Mouse (Mus musculus) liver, adult (tissue): ENCODE data around the gene Tmem156.

Experiments used
- GATA4 ChIP-seq: IDR thresholded peaks from 2 replicates; pipeline ENCODE4 v1.6.1; 2014; ENCODE audit warnings: mild to moderate bottlenecking, low read length; ENCODE audit not compliant: insufficient replicate concordance

Gene Tmem156

DNA sequence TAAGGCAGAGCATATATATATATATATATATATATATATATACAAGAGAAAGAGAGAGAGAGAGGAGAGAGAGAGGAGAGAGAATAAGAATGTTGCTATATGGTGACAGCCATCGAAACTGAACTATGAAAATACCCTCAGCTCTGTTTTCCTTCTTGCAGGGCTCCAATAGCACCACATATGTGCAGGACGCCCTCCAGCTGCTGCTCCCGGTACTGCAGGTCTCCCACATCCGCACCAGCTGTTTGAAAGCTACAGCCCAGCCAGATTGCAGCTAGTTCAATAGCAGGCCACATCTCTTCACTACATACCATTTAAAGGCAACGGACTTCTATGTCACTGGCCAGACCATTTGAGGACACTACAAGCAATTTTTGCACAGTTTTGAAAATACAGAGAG is 51.5 kb downstream of the Tmem156 start:
- TF ChIP-seq GATA4: no peak

DNA sequence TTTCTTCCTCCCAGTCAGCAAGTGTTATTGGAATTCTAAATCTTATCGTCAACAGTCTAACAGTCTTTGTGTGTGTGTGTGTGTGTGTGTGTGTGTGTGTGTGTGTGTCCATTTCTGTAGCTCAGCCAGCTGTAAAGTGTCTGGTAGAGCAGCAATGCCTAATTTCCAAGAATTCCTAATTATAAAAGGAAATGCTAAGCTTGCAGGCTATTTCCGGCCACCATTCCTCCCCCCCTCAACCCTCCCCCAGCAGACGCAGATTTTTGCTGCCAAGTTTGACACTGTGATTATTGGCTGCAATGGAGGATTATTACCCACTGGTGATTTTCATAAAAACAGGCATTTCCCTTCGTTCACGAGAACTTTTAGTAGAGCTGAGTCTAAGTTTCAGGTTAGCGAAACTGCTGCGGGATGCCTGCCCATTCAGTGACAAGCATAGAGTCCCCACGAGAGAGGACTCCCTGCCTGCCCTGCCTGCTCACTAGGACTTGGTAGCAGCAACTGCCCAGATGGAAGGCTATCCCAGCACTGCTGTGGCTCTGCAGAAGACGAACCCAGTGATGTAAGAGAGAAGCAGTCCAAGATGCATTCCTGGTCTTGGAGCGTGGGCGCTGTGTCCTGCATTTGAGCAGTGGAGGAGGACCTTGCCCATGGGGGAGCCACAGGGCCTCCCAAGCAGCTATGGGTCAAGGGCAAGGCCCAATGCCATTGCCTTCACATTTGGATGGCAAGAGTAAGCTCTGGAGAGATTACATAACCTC is 52.9 kb downstream of the Tmem156 start:
- peak; percentile 62; the same call in 1 of the 2 replicates for TF ChIP-seq GATA4

DNA sequence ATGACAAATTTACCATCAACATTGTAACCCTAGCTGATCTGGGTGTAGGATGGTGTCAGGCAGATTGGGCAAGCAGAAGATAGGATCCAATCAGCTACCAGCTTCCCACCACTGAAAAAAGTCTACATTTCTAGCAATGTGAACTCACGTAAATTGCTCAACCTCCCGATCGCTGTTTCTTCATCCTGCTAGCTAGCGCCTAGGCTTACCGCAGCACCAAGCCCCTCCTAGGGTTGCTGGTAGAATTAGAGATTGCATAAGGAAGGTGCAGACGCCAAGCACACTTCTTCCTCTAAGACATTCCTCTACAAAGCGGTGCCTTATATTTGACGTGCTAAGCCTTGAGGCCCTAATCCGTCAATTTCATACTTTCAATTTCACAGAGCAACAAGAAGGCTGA is 53.6 kb downstream of the Tmem156 start:
- no peak for TF ChIP-seq GATA4

DNA sequence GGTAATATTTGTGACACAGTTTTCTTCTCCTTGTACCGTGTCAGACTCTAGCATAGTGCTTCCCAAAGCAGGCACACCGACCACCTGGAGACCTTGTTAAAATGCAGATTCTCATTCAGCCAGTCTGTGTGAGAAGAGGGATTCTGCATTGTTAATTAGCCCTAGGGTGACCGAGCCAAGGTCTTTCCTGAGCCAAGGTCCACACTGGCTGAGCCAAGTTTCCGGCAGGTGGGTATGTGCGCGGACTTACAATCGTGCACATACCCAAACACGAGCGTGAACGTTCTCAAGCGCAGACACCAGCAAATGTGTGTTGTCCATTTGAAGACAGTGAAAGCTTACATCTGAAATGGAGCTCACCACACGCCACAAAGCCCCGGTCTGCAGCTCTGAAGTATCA is 55.3 kb downstream of the Tmem156 start:
- TF ChIP-seq GATA4: no peak

DNA sequence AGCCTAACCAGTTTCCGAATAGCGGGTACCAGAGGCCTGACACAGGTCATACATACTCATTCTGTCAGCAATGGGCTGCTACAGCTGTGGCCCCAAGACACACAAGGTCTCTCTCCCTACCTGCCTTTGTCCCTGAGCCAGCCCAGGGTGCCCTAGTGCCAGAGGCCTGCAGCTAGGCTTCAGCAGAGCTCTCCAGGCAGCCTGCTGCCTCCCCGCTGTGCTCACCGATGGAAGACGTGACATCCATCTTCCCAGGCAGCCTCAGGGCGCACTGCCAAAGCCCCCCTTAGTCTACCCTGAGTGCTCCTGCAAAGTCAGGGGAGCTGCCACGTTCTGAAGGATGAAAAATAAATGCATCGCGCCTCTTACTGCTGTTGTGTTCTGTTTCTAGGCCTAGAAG is 63.9 kb downstream of the Tmem156 start:
- TF ChIP-seq GATA4: no peak

DNA sequence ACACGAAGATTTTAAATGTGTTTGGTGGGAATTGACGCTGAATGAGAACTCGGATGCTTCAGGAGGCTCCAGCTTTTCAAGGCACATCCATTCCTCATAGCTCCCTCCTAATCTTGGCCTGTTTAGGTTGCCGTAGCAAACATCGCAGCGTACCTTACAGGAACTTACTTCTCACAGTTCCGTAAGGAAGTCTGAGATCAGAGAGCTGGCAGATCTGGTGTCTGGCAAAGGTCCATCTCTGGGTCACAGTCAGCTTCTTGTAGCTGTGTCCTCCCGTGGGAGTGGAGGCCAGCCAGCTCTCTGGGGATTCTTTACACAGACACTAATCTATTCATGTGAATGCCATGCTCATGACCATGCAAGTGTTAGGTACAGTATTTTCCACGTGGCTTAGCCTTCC is 65.2 kb downstream of the Tmem156 start:
- no peak for TF ChIP-seq GATA4

DNA sequence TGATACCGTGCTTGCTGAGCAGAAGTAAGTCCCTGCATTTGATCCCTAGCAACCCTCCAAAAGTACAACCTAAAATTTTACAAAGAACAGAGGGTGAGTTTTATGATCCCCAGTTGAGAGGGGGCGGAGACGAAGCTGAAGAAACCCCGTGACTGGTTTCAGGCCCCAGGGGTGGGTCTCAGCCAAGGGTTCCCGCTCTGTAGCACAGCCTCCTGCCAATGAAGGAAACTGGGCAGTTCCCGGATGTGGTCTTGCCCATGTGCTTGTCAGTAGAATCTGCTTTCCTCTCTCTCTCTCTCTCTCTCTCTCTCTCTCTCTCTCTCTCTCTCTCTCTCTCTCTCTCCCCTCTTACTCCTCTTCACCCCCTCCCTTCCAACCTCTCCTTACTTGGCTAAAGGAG is 66.0 kb downstream of the Tmem156 start:
- no peak for TF ChIP-seq GATA4

DNA sequence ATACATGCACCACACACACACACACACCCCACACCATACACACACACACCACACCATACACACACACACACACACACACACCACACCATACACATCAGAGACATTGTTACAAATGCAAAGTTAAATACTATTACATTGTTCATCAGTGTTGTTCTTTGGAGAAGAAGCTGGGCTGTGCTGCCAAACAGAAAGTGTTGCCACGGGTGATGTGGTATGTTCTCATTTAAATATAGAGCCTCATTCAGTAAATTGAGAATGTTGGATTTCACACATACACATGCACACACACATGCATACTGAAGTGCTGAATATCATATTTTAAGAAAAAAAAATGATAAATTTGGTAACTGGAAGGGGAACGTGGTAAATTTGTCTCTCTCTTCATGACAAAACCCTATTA is 67.3 kb downstream of the Tmem156 start:
- TF ChIP-seq GATA4: no peak

DNA sequence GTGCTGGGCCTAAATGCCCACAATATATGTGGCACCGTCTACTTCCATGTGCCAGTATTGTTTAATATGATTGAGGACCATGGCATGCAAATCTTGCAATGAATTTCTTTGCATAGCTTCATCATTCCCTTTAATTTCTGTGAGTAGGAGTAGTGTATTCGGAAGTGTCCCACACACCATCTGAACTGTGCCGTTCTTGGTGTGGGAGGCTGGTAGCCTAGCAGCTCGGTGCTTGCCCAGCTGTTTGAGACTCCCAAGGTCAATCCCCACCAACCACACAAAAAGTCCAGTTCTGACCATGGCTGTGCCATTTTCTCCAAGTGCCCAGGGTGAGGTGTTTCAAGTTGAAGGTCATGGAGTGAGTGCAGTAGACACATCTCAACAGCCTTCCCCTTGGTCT is 69.9 kb downstream of the Tmem156 start:
- no peak for TF ChIP-seq GATA4

DNA sequence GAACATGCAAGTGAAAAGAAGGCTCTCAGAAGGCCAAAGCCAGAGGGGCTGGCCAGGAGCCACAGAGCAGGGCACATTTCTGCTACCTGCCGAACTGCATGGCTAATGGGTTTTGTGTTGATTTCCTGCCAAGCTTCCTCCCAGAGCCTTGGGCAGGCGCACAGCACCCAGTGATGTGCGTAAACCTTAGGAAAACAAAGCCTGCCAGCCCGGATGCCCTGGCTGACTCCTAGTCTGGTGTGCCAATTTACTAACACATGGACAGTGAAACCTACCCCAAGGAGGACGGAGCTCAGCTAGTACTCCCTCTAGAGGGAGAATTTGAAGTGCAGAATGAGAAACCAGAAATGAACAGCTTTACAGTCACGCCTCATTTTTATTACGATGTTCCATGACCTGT is 72.1 kb downstream of the Tmem156 start:
- TF ChIP-seq GATA4: no peak

DNA sequence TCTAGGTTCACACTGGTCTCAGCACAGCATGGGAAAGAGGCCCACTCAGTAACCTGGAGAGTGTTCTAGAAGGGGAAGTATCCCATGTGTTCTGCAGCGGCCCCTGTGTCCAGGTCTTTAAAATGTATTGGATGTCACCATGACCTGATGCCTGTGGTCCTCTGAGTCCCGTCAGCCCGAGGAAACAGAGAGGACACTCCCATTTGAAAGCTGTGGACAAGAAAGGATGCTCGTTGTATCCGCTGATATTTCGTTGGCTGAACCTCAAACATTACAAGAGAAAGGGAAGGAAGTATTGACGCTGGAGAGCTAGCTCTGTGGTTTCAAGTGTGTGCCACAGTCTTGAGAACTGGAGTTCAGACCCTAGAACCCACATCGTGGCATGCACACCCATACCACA is 72.8 kb downstream of the Tmem156 start:
- no peak for TF ChIP-seq GATA4

DNA sequence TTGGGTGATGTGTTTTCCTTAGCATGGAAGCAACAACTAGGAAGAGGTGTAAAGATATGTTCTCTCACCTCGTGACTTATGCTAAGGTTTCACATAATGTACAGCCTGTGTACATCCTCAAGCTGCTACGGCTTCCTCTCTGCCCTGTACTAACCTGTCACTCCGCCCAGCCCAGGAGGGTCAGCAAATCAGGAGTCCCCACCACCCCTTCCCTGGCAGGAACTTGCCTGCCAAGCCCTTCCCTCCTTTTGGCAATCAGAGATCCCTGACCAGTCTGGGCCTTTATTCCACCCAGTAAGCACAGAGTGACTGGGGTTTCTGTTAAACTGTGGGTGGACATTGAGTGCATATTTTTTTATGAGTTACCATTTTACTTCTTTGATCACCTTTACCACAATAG is 76.4 kb downstream of the Tmem156 start:
- TF ChIP-seq GATA4: no peak

DNA sequence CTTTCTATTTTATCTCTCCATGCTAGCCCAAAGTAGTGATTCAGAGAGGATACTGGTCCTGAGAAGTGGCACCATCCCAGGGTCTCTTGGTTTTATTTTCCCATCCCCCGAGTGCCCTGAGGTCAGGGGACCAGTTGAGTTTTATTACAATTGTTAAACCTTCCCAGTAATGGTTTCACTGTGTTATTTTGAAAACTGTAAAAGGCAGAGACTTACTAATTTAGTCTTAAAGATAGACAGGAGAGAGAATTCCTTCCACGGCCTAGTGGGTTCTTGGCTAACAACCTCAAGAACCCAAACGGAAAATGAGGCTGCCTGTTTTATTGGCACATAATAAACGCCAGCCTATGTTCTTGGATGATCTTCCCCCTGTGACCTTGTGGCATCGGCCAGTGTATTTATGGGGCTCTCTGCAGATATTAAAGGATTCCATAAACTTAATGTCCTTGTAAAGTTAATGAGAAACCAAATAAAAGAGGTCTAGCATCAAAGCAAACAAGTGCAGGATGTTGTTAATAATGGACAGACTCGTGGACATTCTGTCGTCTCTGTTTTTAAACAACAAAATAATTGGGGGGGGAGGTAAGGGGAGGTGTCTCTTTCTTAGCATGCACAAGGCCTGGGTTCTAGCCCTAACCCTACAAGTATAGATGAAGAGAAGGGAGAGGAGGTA is 79.9 kb downstream of the Tmem156 start:
- no peak for TF ChIP-seq GATA4

DNA sequence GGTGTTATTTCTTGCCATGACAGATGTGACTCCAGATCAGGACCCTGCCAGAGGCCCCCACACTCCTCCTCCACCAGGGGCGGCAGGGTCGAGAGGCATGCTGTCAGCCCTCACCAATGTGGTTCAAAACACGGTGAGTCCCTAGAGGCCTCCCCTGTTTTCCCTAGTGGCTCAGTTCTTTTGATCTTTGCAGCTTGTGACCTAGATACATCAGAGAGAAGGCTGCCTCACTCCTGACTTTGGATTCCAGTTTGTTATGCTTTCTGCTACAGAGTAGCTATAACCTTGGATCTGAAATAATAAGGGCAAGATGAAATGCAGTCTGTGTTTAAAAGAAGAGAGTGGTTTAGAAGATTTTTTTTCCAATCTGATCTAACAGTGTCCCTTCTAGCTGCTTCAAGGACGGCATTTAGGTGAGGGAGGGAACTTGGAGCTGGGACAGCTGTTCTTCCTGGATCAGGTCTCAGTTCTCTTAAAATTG is 85.9 kb downstream of the Tmem156 start:
- TF ChIP-seq GATA4: no peak

DNA sequence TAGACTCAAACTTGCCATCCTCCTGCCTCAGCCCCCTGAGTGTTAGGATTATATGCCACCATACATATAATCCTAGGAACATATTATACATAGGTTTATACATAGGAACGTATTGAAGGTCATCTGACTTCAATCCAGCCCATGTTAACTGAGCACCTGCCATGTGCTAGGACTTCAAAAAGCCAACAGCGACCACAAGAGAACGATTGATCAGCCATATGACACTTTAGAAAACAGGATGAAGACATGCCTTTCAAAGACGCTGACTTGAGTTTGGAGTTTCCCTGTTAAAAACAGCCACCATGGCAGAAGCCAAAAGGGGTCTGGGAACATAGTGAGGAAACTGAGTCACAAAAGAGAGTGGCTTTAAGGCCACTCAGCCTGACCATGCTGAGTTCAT is 86.7 kb downstream of the Tmem156 start:
- no peak for TF ChIP-seq GATA4
